Mouse (Mus musculus): ENCODE data around the gene Dcp1a.

The Dcp1a gene

GRCm38 (mm10) chr14:30498202-30498601, 18.9 kb downstream of the Dcp1a start:
- no peaks in the 10 kb centered on the region for H3K9me3 ChIP-seq (ENCODE audit: low read length)
- TF ChIP-seq NANOG (IDR thresholded peaks at IDR 0.05; ENCODE audit: borderline replicate concordance, low read length) (no peak), POU5F1 (IDR thresholded peaks at IDR 0.05; ENCODE audit: borderline replicate concordance, low read length) (no peak), CTCF (conservative IDR thresholded peaks at IDR 0.05; ENCODE audit: low read length) (no peak)
- H3K4me1 ChIP-seq (replicated peaks; ENCODE audit: low read depth, low read length): peaks cover 5% of the 10 kb centered on the region; the same call in 1 of the 2 replicates
- H3K27me3 ChIP-seq (ENCODE audit: insufficient read depth, low read length): no peaks in the 10 kb centered on the region
- peaks cover 75% of the 10 kb centered on the region for H3K36me3 ChIP-seq (ENCODE audit: insufficient read depth, low read length)
- H3K4me3 ChIP-seq (replicated peaks; ENCODE audit: low read length): no peak overlapping the region

GRCm38 (mm10) chr14:30504990-30505389, 25.7 kb downstream of the Dcp1a start:
- no peaks in the 10 kb centered on the region for H3K9me3 ChIP-seq (ENCODE audit: low read length)
- no peaks in the 10 kb centered on the region for H3K27me3 ChIP-seq (ENCODE audit: insufficient read depth, low read length)
- H3K36me3 ChIP-seq (ENCODE audit: insufficient read depth, low read length): peaks cover 74% of the 10 kb centered on the region
- peaks cover 35% of the 10 kb centered on the region for H3K4me1 ChIP-seq (replicated peaks; ENCODE audit: low read depth, low read length)
- TF ChIP-seq POU5F1 (IDR thresholded peaks at IDR 0.05; ENCODE audit: borderline replicate concordance, low read length) (no peak), CTCF (conservative IDR thresholded peaks at IDR 0.05; ENCODE audit: low read length) (no peak), NANOG (IDR thresholded peaks at IDR 0.05; ENCODE audit: borderline replicate concordance, low read length) (no peak)
- H3K4me3 ChIP-seq (replicated peaks; ENCODE audit: low read length): no peak overlapping the region

- peaks cover 26% of the 10 kb centered on the region for H3K4me1 ChIP-seq (replicated peaks; ENCODE audit: low read depth, low read length)
Measured at GRCm38 (mm10) chr14:30510214-30510763, 31.0 kb downstream of the Dcp1a start.

GRCm38 (mm10) chr14:30512896-30513295, 33.6 kb downstream of the Dcp1a start:
- Histone ChIP-seq H3K4me3 (replicated peaks; ENCODE audit: low read length) (no peak overlapping the region), H3K36me3 (ENCODE audit: insufficient read depth, low read length) (peaks cover 74% of the 10 kb centered on the region), H3K27me3 (ENCODE audit: insufficient read depth, low read length) (no peaks in the 10 kb centered on the region), H3K4me1 (replicated peaks; ENCODE audit: low read depth, low read length) (peaks cover 6% of the 10 kb centered on the region; the same call in 1 of the 2 replicates), H3K9me3 (ENCODE audit: low read length) (no peaks in the 10 kb centered on the region)
- TF ChIP-seq CTCF (conservative IDR thresholded peaks at IDR 0.05; ENCODE audit: low read length) (no peak), NANOG (IDR thresholded peaks at IDR 0.05; ENCODE audit: borderline replicate concordance, low read length) (no peak), POU5F1 (IDR thresholded peaks at IDR 0.05; ENCODE audit: borderline replicate concordance, low read length) (no peak)

More at GRCm38 (mm10) chr14:30510214-30510763, 31.0 kb downstream of the Dcp1a start:
- Histone ChIP-seq H3K4me3 (replicated peaks; ENCODE audit: low read length) (no peak overlapping the region), H3K9me3 (ENCODE audit: low read length) (no peaks in the 10 kb centered on the region), H3K27me3 (ENCODE audit: insufficient read depth, low read length) (no peaks in the 10 kb centered on the region), H3K36me3 (ENCODE audit: insufficient read depth, low read length) (peaks cover 82% of the 10 kb centered on the region)
- TF ChIP-seq CTCF (conservative IDR thresholded peaks at IDR 0.05; ENCODE audit: low read length) (no peak), NANOG (IDR thresholded peaks at IDR 0.05; ENCODE audit: borderline replicate concordance, low read length) (no peak), POU5F1 (IDR thresholded peaks at IDR 0.05; ENCODE audit: borderline replicate concordance, low read length) (no peak)

- H3K27me3 ChIP-seq (ENCODE audit: insufficient read depth, low read length): no peaks in the 10 kb centered on the region
- H3K9me3 ChIP-seq (ENCODE audit: low read length): no peaks in the 10 kb centered on the region
- H3K4me3 ChIP-seq (replicated peaks; ENCODE audit: low read length): no peak overlapping the region
- TF ChIP-seq CTCF (conservative IDR thresholded peaks at IDR 0.05; ENCODE audit: low read length): peak; percentile 55
- TF ChIP-seq NANOG (IDR thresholded peaks at IDR 0.05; ENCODE audit: borderline replicate concordance, low read length): no peak
- no peak for TF ChIP-seq POU5F1 (IDR thresholded peaks at IDR 0.05; ENCODE audit: borderline replicate concordance, low read length)
- peaks cover 2% of the 10 kb centered on the region; the same call in 1 of the 2 replicates for H3K4me1 ChIP-seq (replicated peaks; ENCODE audit: low read depth, low read length)
- H3K36me3 ChIP-seq (ENCODE audit: insufficient read depth, low read length): peaks cover 80% of the 10 kb centered on the region
Measured at GRCm38 (mm10) chr14:30515931-30516723, 36.8 kb downstream of the Dcp1a start.

GRCm38 (mm10) chr14:30519323-30519722, 40.0 kb downstream of the Dcp1a start:
- no peaks in the 10 kb centered on the region for H3K27me3 ChIP-seq (ENCODE audit: insufficient read depth, low read length)
- peaks cover 87% of the 10 kb centered on the region for H3K36me3 ChIP-seq (ENCODE audit: insufficient read depth, low read length)
- no peak for TF ChIP-seq CTCF (conservative IDR thresholded peaks at IDR 0.05; ENCODE audit: low read length)
- TF ChIP-seq NANOG (IDR thresholded peaks at IDR 0.05; ENCODE audit: borderline replicate concordance, low read length): no peak
- no peak for TF ChIP-seq POU5F1 (IDR thresholded peaks at IDR 0.05; ENCODE audit: borderline replicate concordance, low read length)
- peaks cover 12% of the 10 kb centered on the region; the same call in 1 of the 2 replicates for H3K4me1 ChIP-seq (replicated peaks; ENCODE audit: low read depth, low read length)
- H3K9me3 ChIP-seq (ENCODE audit: low read length): no peaks in the 10 kb centered on the region
- no peak overlapping the region for H3K4me3 ChIP-seq (replicated peaks; ENCODE audit: low read length)

GRCm38 (mm10) chr14:30523356-30523755, 44.0 kb downstream of the Dcp1a start:
- no peaks in the 10 kb centered on the region for H3K27me3 ChIP-seq (ENCODE audit: insufficient read depth, low read length)
- H3K4me3 ChIP-seq (replicated peaks; ENCODE audit: low read length): no peak overlapping the region
- H3K4me1 ChIP-seq (replicated peaks; ENCODE audit: low read depth, low read length): peaks cover 38% of the 10 kb centered on the region
- TF ChIP-seq NANOG (IDR thresholded peaks at IDR 0.05; ENCODE audit: borderline replicate concordance, low read length) (no peak), CTCF (conservative IDR thresholded peaks at IDR 0.05; ENCODE audit: low read length) (no peak), POU5F1 (IDR thresholded peaks at IDR 0.05; ENCODE audit: borderline replicate concordance, low read length) (no peak)
- H3K9me3 ChIP-seq (ENCODE audit: low read length): no peaks in the 10 kb centered on the region
- peaks cover 92% of the 10 kb centered on the region for H3K36me3 ChIP-seq (ENCODE audit: insufficient read depth, low read length)

- Histone ChIP-seq H3K36me3 (ENCODE audit: insufficient read depth, low read length) (peaks cover 42% of the 10 kb centered on the region), H3K4me3 (replicated peaks; ENCODE audit: low read length) (0 out of 2 replicates have a peak overlapping the region, but pooled peaks have one; percentile 5), H3K9me3 (ENCODE audit: low read length) (no peaks in the 10 kb centered on the region), H3K4me1 (replicated peaks; ENCODE audit: low read depth, low read length) (peaks cover 74% of the 10 kb centered on the region), H3K27me3 (ENCODE audit: insufficient read depth, low read length) (no peaks in the 10 kb centered on the region)
- TF ChIP-seq POU5F1 (IDR thresholded peaks at IDR 0.05; ENCODE audit: borderline replicate concordance, low read length) (no peak), CTCF (conservative IDR thresholded peaks at IDR 0.05; ENCODE audit: low read length) (no peak), NANOG (IDR thresholded peaks at IDR 0.05; ENCODE audit: borderline replicate concordance, low read length) (no peak)
Measured at GRCm38 (mm10) chr14:30528392-30528791, 49.1 kb downstream of the Dcp1a start.
